Mouse (Mus musculus) bone marrow, adult 2 months (tissue): ENCODE measurements at regions not wholly inside any gene's neighbourhood (a gene's known extent, or its start where the extent isn't known, plus 50 kb on each side); places are given as distances from the start of the nearest gene placed in this dataset.
"Not testable (repeated sequence)": the region's sequence is repeated elsewhere in the genome, so short reads cannot be mapped to it uniquely, and the experiment has no call there.

Experiments
- CTCF ChIP-seq: fragments of 200-500 bp; IDR thresholded peaks from 2 replicates; pipeline ENCODE4 v1.5.1; 2011; ENCODE audit warnings: low read length, control low read depth; ENCODE audit not compliant: control insufficient read depth, insufficient read depth
- POLR2A ChIP-seq: fragments of 200-500 bp; IDR thresholded peaks from 2 replicates; pipeline ENCODE4 v1.6.1; 2011; ENCODE audit warnings: low read depth, mild to moderate bottlenecking, control low read depth, low read length, borderline replicate concordance; ENCODE audit not compliant: control insufficient read depth

GRCm38 (mm10) chr14:53683361-53684015 lies 570.4 kb downstream of the Dad1 start:
- not testable (repeated sequence) for TF ChIP-seq CTCF, POLR2A
